Mouse (Mus musculus): ENCODE measurements at regions not wholly inside any gene's neighbourhood (a gene's known extent, or its start where the extent isn't known, plus 50 kb on each side); places are given as distances from the start of the nearest gene placed in this dataset.

DNA sequence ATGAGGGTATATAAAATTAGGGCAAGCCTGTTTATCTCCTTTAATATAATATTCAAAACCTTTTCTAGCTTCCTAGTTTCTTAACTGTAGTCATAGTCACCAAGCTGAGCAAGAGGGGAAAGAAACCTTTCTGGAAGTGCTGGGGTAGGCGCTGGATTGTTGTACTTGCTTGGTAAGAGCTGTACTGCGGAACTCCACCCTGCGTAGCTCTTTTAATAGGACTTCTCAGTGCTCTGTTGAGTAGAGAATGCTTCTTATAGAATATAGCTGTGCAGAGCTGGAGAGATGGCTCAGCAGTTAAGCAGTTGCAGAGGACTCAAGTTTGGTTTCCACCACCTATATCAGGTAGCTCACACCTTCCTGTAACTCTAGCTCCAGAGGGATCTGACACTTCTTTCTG lies 93.3 kb upstream of the Synm start:
- Histone ChIP-seq H3K27me3 (ENCODE audit: control insufficient read depth, insufficient read depth, low read length) (no peaks in the 10 kb centered on the region), H3K4me3 (ENCODE audit: control insufficient read depth, low read depth, low read length) (no peak overlapping the region), H3K27ac (ENCODE audit: control insufficient read depth, insufficient read depth, low read depth, low read length) (no peak overlapping the region), H3K4me1 (ENCODE audit: control insufficient read depth, insufficient read depth, low read length) (peaks cover 6% of the 10 kb centered on the region), H3K36me3 (ENCODE audit: control insufficient read depth, insufficient read depth, low read length) (no peaks in the 10 kb centered on the region)
- no peak for TF ChIP-seq CTCF (IDR thresholded peaks at IDR 0.05; ENCODE audit: control insufficient read depth, insufficient read depth, insufficient replicate concordance, low read depth, low read length)
- no peak for TF ChIP-seq POLR2A (IDR thresholded peaks at IDR 0.05; ENCODE audit: control insufficient read depth, low read depth, low read length)

DNA sequence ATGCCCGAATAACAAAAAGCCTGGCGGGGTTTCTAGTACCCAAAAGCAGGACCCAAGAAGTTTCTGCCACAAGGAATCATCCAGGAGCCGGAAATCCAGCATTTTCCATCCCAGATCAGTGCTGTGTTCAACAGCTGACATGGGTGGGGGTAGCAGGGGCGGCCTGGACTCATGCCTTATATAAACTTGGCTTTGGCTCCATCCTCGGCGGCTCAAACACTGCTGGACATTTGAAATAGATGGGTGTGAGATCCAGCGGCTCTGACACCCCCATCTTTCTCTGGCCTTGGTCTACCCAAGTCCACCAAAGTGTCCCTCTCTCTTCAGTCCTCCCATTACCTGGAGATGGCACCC lies 89.9 kb upstream of the Synm start:
- peaks cover 6% of the 10 kb centered on the region for H3K4me1 ChIP-seq (ENCODE audit: control insufficient read depth, insufficient read depth, low read length)
- H3K27ac ChIP-seq (ENCODE audit: control insufficient read depth, insufficient read depth, low read depth, low read length), result no peak overlapping the region
- no peaks in the 10 kb centered on the region for H3K27me3 ChIP-seq (ENCODE audit: control insufficient read depth, insufficient read depth, low read length)
- TF ChIP-seq POLR2A (IDR thresholded peaks at IDR 0.05; ENCODE audit: control insufficient read depth, low read depth, low read length) (no peak), CTCF (IDR thresholded peaks at IDR 0.05; ENCODE audit: control insufficient read depth, insufficient read depth, insufficient replicate concordance, low read depth, low read length) (no peak)
- no peaks in the 10 kb centered on the region for H3K36me3 ChIP-seq (ENCODE audit: control insufficient read depth, insufficient read depth, low read length)
- peak overlapping the region; percentile 73 for H3K4me3 ChIP-seq (ENCODE audit: control insufficient read depth, low read depth, low read length)

DNA sequence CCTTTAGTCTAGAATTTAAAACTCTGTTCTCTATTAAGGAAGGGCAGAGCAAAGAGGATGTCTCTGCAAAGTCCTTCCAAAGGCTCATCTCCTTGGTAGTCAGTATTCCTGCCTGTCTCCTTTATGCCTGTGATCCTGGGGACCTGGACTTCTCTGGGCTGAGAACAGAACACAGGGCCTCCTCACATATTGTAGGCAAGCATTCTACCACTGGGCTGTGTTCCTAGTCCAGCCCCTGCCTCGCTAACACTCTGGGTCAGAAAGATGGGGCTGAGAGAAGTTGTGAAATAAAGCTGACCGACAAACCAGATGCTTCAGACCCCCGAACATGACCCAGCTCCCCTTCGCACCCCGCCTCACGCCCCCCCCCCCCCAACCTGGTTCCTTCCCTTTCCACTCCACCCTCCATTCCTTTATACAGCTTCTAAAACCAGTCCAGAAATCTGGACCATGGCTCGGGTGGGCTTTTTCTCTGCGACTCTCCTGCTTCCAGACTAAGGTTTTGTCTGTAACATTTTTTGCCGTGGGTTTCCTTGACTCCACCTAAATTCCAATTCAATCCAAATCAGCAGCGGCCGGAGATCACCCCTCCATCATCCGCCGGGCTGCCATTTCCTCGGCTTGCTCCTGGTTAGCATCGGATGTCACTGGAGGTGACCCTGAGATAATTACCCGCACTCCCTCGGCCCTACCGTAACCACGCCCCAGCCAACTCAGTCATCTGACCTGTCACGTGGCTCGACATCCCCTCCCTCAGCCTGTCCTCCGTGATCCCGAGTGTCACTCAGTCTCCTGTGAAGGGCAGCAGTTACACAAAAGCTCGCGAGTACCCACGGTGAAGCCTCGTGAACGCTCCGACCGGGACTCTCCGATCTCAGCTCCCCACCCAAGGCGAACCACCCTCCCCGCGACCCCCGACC lies 89.3 kb upstream of the Synm start:
- H3K4me3 ChIP-seq (ENCODE audit: control insufficient read depth, low read depth, low read length), result peak overlapping the region; percentile 73
- peaks cover 6% of the 10 kb centered on the region for H3K4me1 ChIP-seq (ENCODE audit: control insufficient read depth, insufficient read depth, low read length)
- H3K27ac ChIP-seq (ENCODE audit: control insufficient read depth, insufficient read depth, low read depth, low read length), result no peak overlapping the region
- no peaks in the 10 kb centered on the region for H3K36me3 ChIP-seq (ENCODE audit: control insufficient read depth, insufficient read depth, low read length)
- no peaks in the 10 kb centered on the region for H3K27me3 ChIP-seq (ENCODE audit: control insufficient read depth, insufficient read depth, low read length)
- no peak for TF ChIP-seq POLR2A (IDR thresholded peaks at IDR 0.05; ENCODE audit: control insufficient read depth, low read depth, low read length)
- no peak for TF ChIP-seq CTCF (IDR thresholded peaks at IDR 0.05; ENCODE audit: control insufficient read depth, insufficient read depth, insufficient replicate concordance, low read depth, low read length)

DNA sequence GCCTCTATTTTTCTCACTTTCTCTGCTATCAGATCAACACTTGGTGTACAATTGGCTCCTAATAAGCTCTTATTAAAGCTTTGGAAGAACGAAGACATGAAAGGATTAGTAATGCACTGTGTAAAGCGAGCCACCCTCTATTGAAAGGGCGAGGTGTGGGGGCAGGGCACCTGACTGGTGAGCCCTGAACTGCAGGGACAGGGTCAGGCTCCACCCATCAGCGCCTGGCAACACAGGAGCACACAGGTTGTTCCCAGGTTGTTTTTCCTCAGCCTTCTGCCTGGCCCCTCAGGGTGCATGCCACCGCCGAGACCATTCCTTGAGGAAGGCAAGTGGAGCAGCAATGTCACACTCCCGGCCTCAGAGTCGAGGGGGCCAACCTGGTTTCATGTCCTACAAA lies 87.3 kb upstream of the Synm start:
- Histone ChIP-seq H3K27me3 (ENCODE audit: control insufficient read depth, insufficient read depth, low read length) (no peaks in the 10 kb centered on the region), H3K36me3 (ENCODE audit: control insufficient read depth, insufficient read depth, low read length) (no peaks in the 10 kb centered on the region), H3K4me1 (ENCODE audit: control insufficient read depth, insufficient read depth, low read length) (peaks cover 6% of the 10 kb centered on the region), H3K27ac (ENCODE audit: control insufficient read depth, insufficient read depth, low read depth, low read length) (no peak overlapping the region), H3K4me3 (ENCODE audit: control insufficient read depth, low read depth, low read length) (no peak overlapping the region)
- TF ChIP-seq CTCF (IDR thresholded peaks at IDR 0.05; ENCODE audit: control insufficient read depth, insufficient read depth, insufficient replicate concordance, low read depth, low read length) (no peak), POLR2A (IDR thresholded peaks at IDR 0.05; ENCODE audit: control insufficient read depth, low read depth, low read length) (no peak)

DNA sequence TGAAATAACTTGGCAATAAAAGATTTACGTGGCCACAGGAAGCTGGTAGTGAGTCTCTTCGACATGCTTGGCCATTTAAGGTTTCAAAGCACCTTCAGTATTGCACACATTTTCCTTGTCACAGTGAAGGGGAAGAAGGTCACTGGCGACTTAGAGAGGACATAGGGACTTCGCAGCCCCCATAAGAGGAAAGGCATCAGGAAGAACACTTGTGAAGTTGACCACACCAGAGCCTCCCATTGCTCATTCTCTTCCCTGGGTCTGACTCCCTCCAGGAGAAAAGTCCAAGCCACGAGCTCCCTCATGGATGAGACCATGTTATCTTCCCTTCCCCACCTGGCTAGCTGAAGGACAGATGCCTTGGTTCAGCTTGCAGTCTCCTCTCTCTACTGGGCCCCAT lies 77.4 kb upstream of the Synm start:
- H3K36me3 ChIP-seq (ENCODE audit: control insufficient read depth, insufficient read depth, low read length), result no peaks in the 10 kb centered on the region
- TF ChIP-seq POLR2A (IDR thresholded peaks at IDR 0.05; ENCODE audit: control insufficient read depth, low read depth, low read length) (no peak), CTCF (IDR thresholded peaks at IDR 0.05; ENCODE audit: control insufficient read depth, insufficient read depth, insufficient replicate concordance, low read depth, low read length) (no peak)
- H3K27ac ChIP-seq (ENCODE audit: control insufficient read depth, insufficient read depth, low read depth, low read length), result no peak overlapping the region
- no peaks in the 10 kb centered on the region for H3K27me3 ChIP-seq (ENCODE audit: control insufficient read depth, insufficient read depth, low read length)
- H3K4me3 ChIP-seq (ENCODE audit: control insufficient read depth, low read depth, low read length), result no peak overlapping the region
- H3K4me1 ChIP-seq (ENCODE audit: control insufficient read depth, insufficient read depth, low read length), result peaks cover 3% of the 10 kb centered on the region

DNA sequence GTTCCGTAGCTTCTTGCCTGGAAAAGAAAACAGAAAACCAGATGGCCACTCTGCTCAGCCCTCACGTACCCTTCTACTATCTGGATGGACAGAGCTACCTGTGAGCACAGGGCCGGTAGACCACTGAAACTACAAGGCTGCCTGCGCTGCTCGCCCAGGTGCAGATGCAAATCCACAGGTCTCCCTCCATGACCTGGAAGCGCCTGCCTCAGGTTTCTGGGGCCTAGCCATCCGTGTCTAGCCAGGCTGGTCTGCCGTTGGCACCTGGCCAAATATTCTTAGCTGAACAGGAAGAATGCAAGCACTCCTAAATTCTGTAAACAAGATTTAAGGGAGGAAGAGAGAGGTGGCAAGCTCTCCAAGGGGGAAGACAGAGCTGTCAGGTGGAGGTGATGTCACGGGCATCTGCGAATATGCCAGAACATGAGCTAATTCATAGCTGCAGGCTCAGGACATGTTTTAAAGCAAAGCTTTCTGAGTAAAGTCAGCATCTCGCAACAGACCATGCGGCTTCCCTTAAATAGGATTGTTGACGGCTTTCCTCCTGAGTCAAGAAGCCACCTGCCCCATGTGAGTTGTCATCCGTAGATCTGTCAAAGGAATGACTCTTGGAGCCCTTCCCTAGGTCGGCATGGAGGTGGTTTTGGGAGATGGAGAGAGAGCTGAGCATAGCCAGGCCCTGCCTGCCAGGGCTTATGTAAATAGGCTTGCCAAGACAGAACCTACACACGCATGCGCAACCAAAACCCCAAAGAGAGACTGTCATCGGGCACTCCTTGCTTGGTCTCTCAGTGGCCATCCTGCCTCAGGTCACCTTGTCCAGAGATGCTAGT lies 76.8 kb upstream of the Synm start:
- TF ChIP-seq CTCF (IDR thresholded peaks at IDR 0.05; ENCODE audit: control insufficient read depth, insufficient read depth, insufficient replicate concordance, low read depth, low read length), result no peak
- no peak for TF ChIP-seq POLR2A (IDR thresholded peaks at IDR 0.05; ENCODE audit: control insufficient read depth, low read depth, low read length)

DNA sequence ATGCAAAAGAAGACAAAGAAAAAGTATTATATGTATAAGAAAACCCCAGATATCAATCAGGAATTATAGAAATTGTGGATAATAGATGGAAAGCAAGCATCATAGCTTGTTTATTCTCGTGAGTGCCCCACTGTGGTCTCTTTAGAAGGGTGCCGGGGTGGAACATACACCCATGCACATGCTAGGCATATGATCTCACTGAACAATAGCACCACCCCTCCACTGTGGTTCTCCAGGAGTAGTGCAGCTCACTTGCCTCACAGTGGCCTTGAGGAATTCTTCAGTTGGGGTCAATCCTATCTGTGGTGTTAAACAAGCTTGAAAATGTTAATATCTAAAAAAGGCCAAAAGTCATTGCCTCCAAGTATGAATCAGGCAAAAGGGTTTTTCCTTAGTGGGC lies 72.2 kb upstream of the Synm start:
- H3K27ac ChIP-seq (ENCODE audit: control insufficient read depth, insufficient read depth, low read depth, low read length), result no peak overlapping the region
- TF ChIP-seq CTCF (IDR thresholded peaks at IDR 0.05; ENCODE audit: control insufficient read depth, insufficient read depth, insufficient replicate concordance, low read depth, low read length), result no peak
- TF ChIP-seq POLR2A (IDR thresholded peaks at IDR 0.05; ENCODE audit: control insufficient read depth, low read depth, low read length), result no peak
- H3K27me3 ChIP-seq (ENCODE audit: control insufficient read depth, insufficient read depth, low read length), result no peaks in the 10 kb centered on the region
- H3K4me3 ChIP-seq (ENCODE audit: control insufficient read depth, low read depth, low read length), result no peak overlapping the region
- H3K4me1 ChIP-seq (ENCODE audit: control insufficient read depth, insufficient read depth, low read length), result peaks cover 3% of the 10 kb centered on the region
- H3K36me3 ChIP-seq (ENCODE audit: control insufficient read depth, insufficient read depth, low read length), result no peaks in the 10 kb centered on the region

More for the DNA sequence above, 76.8 kb upstream of the Synm start:
- no peak overlapping the region for H3K4me3 ChIP-seq (ENCODE audit: control insufficient read depth, low read depth, low read length)
- H3K27me3 ChIP-seq (ENCODE audit: control insufficient read depth, insufficient read depth, low read length), result no peaks in the 10 kb centered on the region
- no peaks in the 10 kb centered on the region for H3K36me3 ChIP-seq (ENCODE audit: control insufficient read depth, insufficient read depth, low read length)
- peaks cover 3% of the 10 kb centered on the region for H3K4me1 ChIP-seq (ENCODE audit: control insufficient read depth, insufficient read depth, low read length)
- H3K27ac ChIP-seq (ENCODE audit: control insufficient read depth, insufficient read depth, low read depth, low read length), result no peak overlapping the region

Data from testis, adult 2 months (tissue).